Mouse (Mus musculus) hematopoietic multipotent progenitor cell, adult 10-12 weeks (in vitro differentiated cells): ENCODE data around the gene Efhc2. TPM values are rescaled to one million over a fixed set of nuclear protein-coding genes. Genes with fewer than 3 reads are reported as not detected.

Experiments used
- polyA plus RNA-seq: library from polyadenylated mRNA; stranded (reverse); fragments of >175 nt; gene quantifications from 2 replicates; pipeline ENCODE4 v1.2.3, GENCODE M21; 2012; ENCODE audit warnings: low replicate concordance

Efhc2 gene
- 0.10 TPM in 1 of 2 replicates, not detected in the other for polyA plus RNA-seq

DNA sequence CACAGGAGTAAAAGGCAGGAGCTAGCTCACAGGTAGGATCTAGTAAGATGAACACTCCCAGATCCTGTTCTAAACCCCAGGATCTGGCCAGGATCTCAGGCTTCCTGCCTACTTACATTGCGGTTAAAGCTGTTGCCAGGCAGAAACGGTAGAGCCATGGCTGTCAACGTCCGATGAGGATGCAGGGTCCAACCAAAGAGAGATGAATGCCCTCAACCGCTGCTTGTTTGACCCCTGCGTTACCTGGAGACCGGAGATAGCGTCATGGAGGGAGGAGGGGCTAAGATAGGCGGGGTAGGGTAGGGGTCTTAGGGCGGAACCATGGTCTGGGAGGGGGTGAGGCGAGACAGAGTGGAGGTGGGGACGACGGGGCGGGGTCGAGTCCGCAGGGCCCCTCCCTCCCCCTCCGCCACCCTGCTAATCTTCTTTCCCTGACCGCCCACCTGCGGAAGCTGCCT lies at the start of gene Efhc2:
TSS of gene Efhc2 (minus strand) at position 243 of the 458 bp plus-strand sequence.

